Mouse (Mus musculus): ENCODE measurements around the gene Scml4.

GRCm38 (mm10) chr10:42913196-42913595 is 53.0 kb downstream of the Scml4 start:
- TF ChIP-seq POLR2A (IDR thresholded peaks at IDR 0.05; ENCODE audit: extremely low read depth, insufficient read depth, low read length) (no peak), CTCF (IDR thresholded peaks at IDR 0.05; ENCODE audit: extremely low read depth, insufficient read depth, low read length) (no peak)

Data from cortical plate, adult 2 months (tissue).